Mouse (Mus musculus) B cell, adult 2 months (primary cell): Measurements from ENCODE around the gene Srrt.

Experiments
- DNase-seq, 2 experiments: peaks; one replicate each; pipeline ENCODE4 v3.0.0; 2022

The Srrt gene

GRCm38 (mm10) chr5:137307071-137307912, at the start of gene Srrt:
TSS of gene Srrt (minus strand) at chr5:137307674.
- DNase-seq = peak; percentile 86

GRCm38 (mm10) chr5:137354091-137354490, 46.6 kb upstream of the Srrt start:
- DNase-seq = no peak

- no peak for DNase-seq
These were observed 44.8 kb upstream of the Srrt start for GRCm38 (mm10) chr5:137352011-137352975.

GRCm38 (mm10) chr5:137351394-137351793, 43.9 kb upstream of the Srrt start:
- DNase-seq = no peak

- DNase-seq = no peak
These were observed 43.5 kb upstream of the Srrt start for GRCm38 (mm10) chr5:137351058-137351380.

GRCm38 (mm10) chr5:137350205-137351057, 43.0 kb upstream of the Srrt start:
- no peak for DNase-seq

GRCm38 (mm10) chr5:137349384-137350204, 42.1 kb upstream of the Srrt start, which contains the start of gene Ephb4:
TSS of gene Ephb4 (plus strand) at chr5:137350109.
- no peak for DNase-seq

GRCm38 (mm10) chr5:137348482-137349383, 41.3 kb upstream of the Srrt start:
- no peak for DNase-seq

- DNase-seq = no peak
These were observed 40.4 kb upstream of the Srrt start for GRCm38 (mm10) chr5:137347856-137348255.

- no peak for DNase-seq
These were observed 39.5 kb upstream of the Srrt start for GRCm38 (mm10) chr5:137346983-137347382.

GRCm38 (mm10) chr5:137346388-137346787, 38.9 kb upstream of the Srrt start:
- DNase-seq = no peak

- no peak for DNase-seq
These were observed 38.3 kb upstream of the Srrt start for GRCm38 (mm10) chr5:137345821-137346220.

GRCm38 (mm10) chr5:137343869-137344268, 36.4 kb upstream of the Srrt start:
- peak; percentile 10 to 24 for DNase-seq

- no peak for DNase-seq
These were observed 35.9 kb upstream of the Srrt start for GRCm38 (mm10) chr5:137343412-137343811.

- DNase-seq = no peak
These were observed 35.0 kb upstream of the Srrt start for GRCm38 (mm10) chr5:137342407-137343012.

GRCm38 (mm10) chr5:137340222-137340621, 32.7 kb upstream of the Srrt start:
- no peak for DNase-seq

- peak in 1 of 2 experiments; percentile 7 for DNase-seq
These were observed 32.0 kb upstream of the Srrt start for GRCm38 (mm10) chr5:137339290-137339979.

- peak in 1 of 2 experiments; percentile 14 for DNase-seq
These were observed 31.3 kb upstream of the Srrt start for GRCm38 (mm10) chr5:137338663-137339289.

GRCm38 (mm10) chr5:137338256-137338655, 30.8 kb upstream of the Srrt start:
- peak; percentile 74 to 78 for DNase-seq
